Mouse (Mus musculus) heart, embryonic 10.5 days (tissue): ENCODE measurements around the gene Ddx46. TPM values are rescaled to one million over a fixed set of nuclear protein-coding genes. Genes with fewer than 3 reads are reported as not detected.
"Not testable (repeated sequence)": the region's sequence is repeated elsewhere in the genome, so short reads cannot be mapped to it uniquely, and the experiment has no call there.

Experiments used
- DNase-seq: peaks from one replicate; pipeline ENCODE4 v3.0.0-alpha.2; 2017; ENCODE audit warnings: low spot score
- H3K27ac ChIP-seq: fragments of 300-500 bp; sonication (generic); 2 replicates; pipeline ENCODE4 v1.5.1; 2016; ENCODE audit warnings: mild to moderate bottlenecking
- H3K27me3 ChIP-seq: fragments of 300-500 bp; sonication (generic); 2 replicates; pipeline ENCODE4 v1.6.1; 2016; ENCODE audit warnings: mild to moderate bottlenecking; ENCODE audit not compliant: poor library complexity, insufficient read depth, severe bottlenecking
- H3K36me3 ChIP-seq: fragments of 300-500 bp; sonication (generic); 2 replicates; pipeline ENCODE4 v1.6.1; 2016; ENCODE audit warnings: mild to moderate bottlenecking, moderate library complexity
- H3K4me1 ChIP-seq: fragments of 300-500 bp; sonication (generic); 2 replicates; pipeline ENCODE4 v1.6.1; 2016; ENCODE audit warnings: mild to moderate bottlenecking
- H3K4me3 ChIP-seq: fragments of 300-500 bp; sonication (generic); 2 replicates; pipeline ENCODE4 v1.5.1; 2016; ENCODE audit warnings: mild to moderate bottlenecking, moderate library complexity
- H3K9me3 ChIP-seq: fragments of 300-500 bp; sonication (generic); 2 replicates; pipeline ENCODE4 v1.6.1; 2016; ENCODE audit warnings: mild to moderate bottlenecking, moderate library complexity
- WGBS: fragments of 180-500 bp; shearing (Covaris S2); methylation state at CpG from one replicate; pipeline ENCODE4 v1.1.7; 2016; 5-methylcytosine and 5-hydroxymethylcytosine counted together
- polyA plus RNA-seq: library from polyadenylated mRNA; unstranded; fragments of >200 nt; fragmentation: Nextera tagmentation; extraction: Ambion mirVana; gene quantifications from 2 replicates; pipeline ENCODE4 v1.2.1, GENCODE M21; 2016

The Ddx46 gene
- polyA plus RNA-seq, 1 experiment from 2014 or later = 36.4 TPM

DNA sequence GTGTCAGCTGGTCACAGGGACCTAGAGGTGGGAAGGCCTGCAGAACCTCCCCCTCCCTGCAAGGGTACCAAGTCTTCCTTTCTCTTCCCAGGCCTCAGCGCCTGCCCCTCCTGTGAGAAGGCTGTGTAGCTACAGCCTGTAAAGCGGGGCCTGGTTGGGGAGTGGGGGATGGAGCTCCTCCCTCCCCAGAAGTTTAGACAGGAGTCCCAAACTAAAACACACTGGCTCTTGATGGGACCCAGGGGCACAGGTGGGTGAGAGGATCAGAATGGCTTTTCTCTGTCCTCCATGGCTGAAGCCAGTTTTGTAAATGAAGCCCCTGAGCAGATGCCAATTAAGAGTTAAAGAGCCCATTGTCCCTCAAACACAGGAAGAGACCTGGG, 27.2 kb upstream of the Ddx46 start:
- Histone ChIP-seq H3K4me3 (no peak overlapping the region), H3K27me3 (no peaks in the 10 kb centered on the region), H3K4me1 (no peaks in the 10 kb centered on the region), H3K36me3 (peaks cover 64% of the 10 kb centered on the region), H3K27ac (0 out of 2 replicates have a peak overlapping the region, but pooled peaks have one; percentile 11), H3K9me3 (no peaks in the 10 kb centered on the region)
- 91% methylated on average over 2 of the region's 2 CpGs for WGBS
- no peak for DNase-seq

DNA sequence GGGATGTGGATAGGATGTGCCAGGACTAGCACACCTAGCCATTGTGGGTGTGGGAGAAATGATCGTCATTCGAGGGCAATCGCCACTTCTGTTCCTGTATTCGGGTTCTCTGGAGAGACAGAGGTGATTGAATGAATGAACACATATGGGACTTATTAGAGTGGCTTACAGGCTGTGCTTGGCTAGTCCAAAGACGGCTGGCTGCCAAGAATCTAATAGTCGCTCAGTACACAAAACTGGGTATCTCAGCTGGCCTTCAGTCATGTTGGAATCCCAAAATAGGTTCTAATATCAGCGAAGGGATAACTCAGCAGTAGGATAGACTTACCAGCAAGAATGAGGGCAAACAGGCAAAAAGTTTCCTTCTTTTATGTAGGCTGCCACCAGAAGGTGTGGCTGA, 22.8 kb upstream of the Ddx46 start:
- peaks cover 40% of the 10 kb centered on the region for H3K36me3 ChIP-seq
- WGBS = 82% methylated on average over 7 of the region's 7 CpGs
- H3K4me1 ChIP-seq = no peaks in the 10 kb centered on the region
- H3K27me3 ChIP-seq = no peaks in the 10 kb centered on the region
- no peak overlapping the region for H3K4me3 ChIP-seq
- H3K9me3 ChIP-seq = no peaks in the 10 kb centered on the region
- DNase-seq = no peak
- no peak overlapping the region for H3K27ac ChIP-seq

DNA sequence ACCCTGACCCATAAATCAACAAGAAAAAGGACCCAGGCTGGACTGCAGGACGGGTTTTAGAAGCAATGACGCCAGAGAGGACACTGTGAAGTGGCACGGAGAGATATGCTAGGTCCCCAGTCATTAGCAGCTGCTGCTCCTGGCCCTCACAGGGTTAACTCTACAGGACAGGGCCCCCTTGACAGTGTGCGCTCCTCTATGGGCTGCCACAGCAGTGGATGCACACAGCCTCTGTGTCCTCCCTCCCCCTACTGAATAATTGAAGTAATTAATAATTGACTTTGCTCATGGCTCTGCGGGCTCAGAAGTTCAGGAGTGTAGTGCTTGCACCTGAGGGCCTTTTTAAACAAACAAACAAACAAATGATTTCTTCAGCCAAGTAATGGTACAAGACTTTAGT, 21.4 kb upstream of the Ddx46 start:
- H3K36me3 ChIP-seq = peaks cover 27% of the 10 kb centered on the region
- no peaks in the 10 kb centered on the region for H3K27me3 ChIP-seq
- WGBS = 41% methylated on average over 5 of the region's 5 CpGs
- no peak overlapping the region for H3K4me3 ChIP-seq
- H3K4me1 ChIP-seq = no peaks in the 10 kb centered on the region
- no peak overlapping the region for H3K27ac ChIP-seq
- DNase-seq = no peak
- H3K9me3 ChIP-seq = no peaks in the 10 kb centered on the region

DNA sequence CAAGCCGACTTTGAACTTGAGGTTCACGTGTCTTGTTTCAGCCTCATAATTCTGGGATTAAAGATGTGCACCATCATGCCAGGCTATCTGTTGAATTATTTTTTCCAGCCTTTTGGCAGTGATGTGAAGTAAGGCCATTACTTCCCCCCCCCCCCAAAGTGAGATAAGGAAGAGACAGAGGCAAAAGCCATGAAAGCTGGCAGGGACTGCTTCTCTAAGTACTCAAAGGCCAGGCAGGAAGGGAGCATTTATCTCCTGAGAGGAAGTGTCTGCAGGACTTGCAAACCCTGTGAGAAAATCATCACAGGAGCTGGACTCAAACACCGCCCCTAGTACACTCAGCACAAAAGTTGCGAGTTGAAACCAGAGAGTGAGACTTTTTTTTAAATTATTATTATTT, 15.5 kb upstream of the Ddx46 start:
- WGBS = 80% methylated on average over 4 of the region's 4 CpGs
- H3K4me1 ChIP-seq = peaks cover 6% of the 10 kb centered on the region
- DNase-seq = no peak
- no peak overlapping the region for H3K4me3 ChIP-seq
- H3K27ac ChIP-seq = no peak overlapping the region
- H3K27me3 ChIP-seq = no peaks in the 10 kb centered on the region
- H3K9me3 ChIP-seq = no peaks in the 10 kb centered on the region
- H3K36me3 ChIP-seq = no peaks in the 10 kb centered on the region

DNA sequence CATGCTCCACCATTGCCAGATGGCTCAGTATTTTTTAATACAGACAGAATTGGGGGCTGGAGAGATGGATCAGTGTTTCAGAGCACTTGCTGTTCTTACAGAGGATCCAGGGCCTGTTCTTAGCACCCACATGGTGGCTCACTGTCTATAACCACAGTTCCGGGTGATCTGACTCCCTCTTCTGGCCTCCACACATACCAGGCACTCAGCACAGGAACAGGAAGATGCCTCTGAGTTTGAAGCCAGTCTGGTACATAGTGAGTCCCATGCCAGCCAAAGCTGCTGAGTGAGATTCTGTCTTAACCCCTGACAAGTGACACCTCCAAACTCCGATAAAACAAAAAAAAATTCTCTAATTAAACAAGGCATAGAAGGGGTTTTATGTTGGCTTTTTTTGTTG, 14.6 kb upstream of the Ddx46 start:
- Histone ChIP-seq H3K4me3 (no peak overlapping the region), H3K27me3 (no peaks in the 10 kb centered on the region), H3K4me1 (peaks cover 11% of the 10 kb centered on the region), H3K9me3 (no peaks in the 10 kb centered on the region), H3K36me3 (peaks cover 7% of the 10 kb centered on the region; the same call in 1 of the 2 replicates), H3K27ac (no peak overlapping the region)
- 90% methylated on average over 2 of the region's 2 CpGs for WGBS
- DNase-seq = no peak

DNA sequence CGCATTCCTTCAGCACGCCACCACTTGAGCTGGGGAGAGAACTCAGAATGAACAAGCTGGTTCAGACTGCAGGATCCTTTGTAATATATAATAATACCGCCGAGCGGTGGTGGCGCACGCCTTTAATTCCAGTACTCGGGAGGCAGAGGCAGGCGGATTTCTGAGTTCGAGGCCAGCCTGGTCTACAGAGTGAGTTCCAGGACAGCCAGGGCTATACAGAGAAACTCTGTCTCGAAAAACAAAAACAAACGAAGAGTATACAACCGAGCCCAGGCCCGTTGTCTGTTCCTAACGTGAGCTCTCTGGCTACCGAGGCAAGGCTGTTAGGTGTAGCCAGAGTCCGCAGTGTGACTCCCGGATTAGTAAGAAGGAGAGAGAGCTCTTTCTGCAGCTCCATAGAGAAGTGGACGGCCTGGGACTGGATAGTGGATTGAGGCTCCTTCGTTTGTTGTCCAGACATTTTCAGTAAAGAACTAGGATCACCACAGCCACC, 12.6 kb upstream of the Ddx46 start:
- H3K27me3 ChIP-seq, H3K9me3 ChIP-seq, DNase-seq: not testable (repeated sequence)
- H3K4me1 ChIP-seq = peaks cover 11% of the 10 kb centered on the region
- H3K36me3 ChIP-seq = peaks cover 18% of the 10 kb centered on the region
- 26% methylated on average over 20 of the region's 20 CpGs for WGBS
- peak overlapping the region; percentile 88 for H3K4me3 ChIP-seq
- peak overlapping the region; percentile 94 for H3K27ac ChIP-seq

DNA sequence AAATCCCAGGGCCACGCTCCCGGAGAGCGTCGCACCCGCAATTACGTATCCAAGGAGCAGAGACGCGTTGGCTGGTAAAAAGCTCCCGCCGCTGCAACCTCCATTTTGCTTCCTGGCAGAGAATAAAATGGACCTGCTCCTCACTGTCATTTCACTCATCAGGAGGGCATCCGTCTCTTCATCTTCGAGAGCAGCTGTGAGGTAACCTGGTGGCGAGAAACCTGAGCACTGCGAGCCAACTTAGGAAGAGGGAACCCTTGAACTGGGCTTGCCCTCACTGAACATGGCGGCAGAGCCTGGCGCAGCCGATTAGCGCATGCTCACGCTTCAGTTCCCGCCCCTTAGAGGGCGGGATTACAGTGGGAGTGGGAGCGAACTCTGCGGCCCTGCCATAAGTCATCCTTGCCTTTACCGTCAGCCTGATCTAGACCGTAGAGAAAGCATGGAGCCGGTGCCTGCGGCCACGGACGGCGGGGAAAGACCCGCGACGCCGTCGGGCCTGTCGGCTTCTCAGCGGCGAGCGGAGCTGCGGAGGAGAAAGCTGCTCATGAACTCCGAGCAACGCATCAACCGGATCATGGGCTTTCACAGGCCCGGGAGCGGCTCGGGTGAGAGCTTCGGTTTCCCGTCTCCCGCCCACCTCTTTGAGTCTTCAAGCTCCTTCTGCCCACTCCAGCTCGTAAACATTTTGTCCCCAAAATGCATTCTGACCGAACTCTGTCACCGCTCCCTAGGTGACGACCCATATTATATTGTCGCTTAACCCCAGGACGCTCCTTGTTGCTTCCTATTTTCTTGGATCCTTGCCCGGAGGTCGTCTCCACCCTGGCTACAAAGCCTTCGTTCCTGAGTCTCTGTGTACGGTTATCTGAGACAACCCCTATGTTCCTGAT, 11.9 kb upstream of the Ddx46 start, which contains the start of gene Caml:
TSS of gene Caml (plus strand) at position 357 of the 893 bp plus-strand sequence.
- peak within 1 kb of the TSS; percentile 94 for H3K27ac ChIP-seq
- no peaks in the 10 kb centered on the region for H3K27me3 ChIP-seq
- peak; percentile 95 for DNase-seq
- H3K9me3 ChIP-seq = no peaks in the 10 kb centered on the region
- under 1% methylated on average over 59 of the region's 59 CpGs for WGBS
- peak within 1 kb of the TSS; percentile 88 for H3K4me3 ChIP-seq
- peaks cover 11% of the 10 kb centered on the region for H3K4me1 ChIP-seq
- peaks cover 22% of the 10 kb centered on the region for H3K36me3 ChIP-seq

DNA sequence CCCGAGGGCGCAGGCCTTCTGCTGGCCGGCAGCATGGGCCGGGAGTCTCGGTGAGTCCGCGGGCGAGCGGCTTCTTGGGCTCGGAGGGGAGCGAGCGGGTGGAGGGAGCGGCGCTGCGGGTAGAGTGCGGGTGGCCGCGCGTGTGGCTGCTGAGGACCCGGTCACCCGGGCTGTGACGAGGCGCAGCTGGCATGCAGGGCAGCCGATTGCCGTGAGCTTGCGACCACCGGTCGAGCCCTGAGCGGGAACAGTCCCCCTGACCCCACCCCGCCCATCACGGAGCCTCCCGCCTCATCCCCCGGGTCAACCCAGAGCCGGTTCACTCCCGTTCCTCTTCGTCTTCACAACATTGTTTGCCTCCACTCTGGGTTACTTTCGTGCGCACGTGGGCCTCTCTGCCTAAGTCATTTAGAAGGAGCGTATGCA, 332 bp downstream of the Ddx46 start:
- H3K36me3 ChIP-seq = peaks cover 51% of the 10 kb centered on the region
- H3K4me1 ChIP-seq = peaks cover 16% of the 10 kb centered on the region; the same call in 1 of the 2 replicates
- H3K9me3 ChIP-seq = no peaks in the 10 kb centered on the region
- DNase-seq = no peak
- no peaks in the 10 kb centered on the region for H3K27me3 ChIP-seq
- peak overlapping the region; percentile 87 for H3K4me3 ChIP-seq
- WGBS = under 1% methylated on average over 40 of the region's 40 CpGs
- peak overlapping the region; percentile 87 for H3K27ac ChIP-seq

DNA sequence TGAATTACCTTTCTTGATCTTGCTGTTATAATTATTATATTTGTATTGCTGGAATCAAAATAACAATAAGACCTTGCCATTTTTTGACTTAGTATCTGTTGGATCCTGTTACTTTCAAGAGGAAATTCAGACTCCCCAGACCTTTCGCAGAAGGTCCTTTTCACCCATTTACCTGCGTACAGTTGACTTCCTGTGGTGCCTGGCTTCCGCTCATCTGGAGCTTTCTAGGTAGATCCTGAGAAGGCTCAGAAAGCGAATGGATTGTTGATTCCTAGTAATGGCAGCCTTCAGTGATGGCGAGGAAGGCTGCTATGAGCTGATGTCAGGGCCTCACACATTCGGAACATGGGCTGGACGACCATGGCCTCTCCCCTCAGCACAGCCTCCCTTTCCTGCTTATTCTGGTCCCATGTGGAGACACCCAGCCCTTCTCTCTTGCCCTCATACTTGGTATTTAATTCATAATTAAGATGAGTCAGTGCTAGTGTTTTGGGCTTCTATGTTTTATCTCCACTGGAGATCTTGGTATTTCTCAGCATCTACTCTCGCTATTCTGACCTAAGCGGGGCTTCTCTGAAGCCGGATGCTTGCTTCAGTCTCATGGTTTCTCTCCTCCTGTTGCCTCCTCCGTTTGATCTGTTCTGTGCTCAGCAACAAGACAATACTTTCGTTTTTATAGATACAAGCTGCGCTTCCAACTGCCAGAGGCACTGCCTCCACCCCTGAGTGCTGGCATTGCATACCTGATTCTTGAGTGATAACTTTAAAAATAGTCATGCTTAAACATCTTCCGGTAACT, 1.6 kb downstream of the Ddx46 start:
- Histone ChIP-seq H3K4me1 (peaks cover 16% of the 10 kb centered on the region; the same call in 1 of the 2 replicates), H3K27ac (no peak overlapping the region), H3K9me3 (no peaks in the 10 kb centered on the region), H3K36me3 (peaks cover 50% of the 10 kb centered on the region), H3K4me3 (peak overlapping the region; percentile 87), H3K27me3 (no peaks in the 10 kb centered on the region)
- no peak for DNase-seq
- WGBS = 90% methylated on average over 14 of the region's 14 CpGs

DNA sequence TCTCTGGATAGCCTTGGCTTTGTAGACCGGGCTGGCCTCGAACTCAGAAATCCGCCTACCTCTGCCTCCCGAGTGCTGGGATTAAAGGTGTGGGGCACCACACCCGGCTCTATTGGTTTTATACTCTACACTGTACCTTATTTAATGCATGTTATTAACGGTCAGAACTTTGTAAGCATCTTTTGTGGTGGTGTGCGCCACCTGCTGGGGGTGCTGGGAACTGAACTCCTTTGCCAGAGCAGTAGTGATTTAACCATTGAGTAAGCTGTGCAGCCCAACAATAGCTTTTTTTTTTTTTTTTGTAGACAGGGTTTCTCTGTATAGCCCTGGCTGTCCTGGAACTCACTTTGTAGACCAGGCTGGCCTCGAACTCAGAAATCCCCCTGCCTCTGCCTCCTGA, 5.7 kb downstream of the Ddx46 start:
- not testable (repeated sequence) for H3K9me3 ChIP-seq, H3K27me3 ChIP-seq, H3K4me3 ChIP-seq, H3K27ac ChIP-seq
- Histone ChIP-seq H3K36me3 (peaks cover 59% of the 10 kb centered on the region), H3K4me1 (peaks cover 11% of the 10 kb centered on the region; the same call in 1 of the 2 replicates)
- 51% methylated on average over 8 of the region's 8 CpGs for WGBS
- DNase-seq = peak; percentile 84

DNA sequence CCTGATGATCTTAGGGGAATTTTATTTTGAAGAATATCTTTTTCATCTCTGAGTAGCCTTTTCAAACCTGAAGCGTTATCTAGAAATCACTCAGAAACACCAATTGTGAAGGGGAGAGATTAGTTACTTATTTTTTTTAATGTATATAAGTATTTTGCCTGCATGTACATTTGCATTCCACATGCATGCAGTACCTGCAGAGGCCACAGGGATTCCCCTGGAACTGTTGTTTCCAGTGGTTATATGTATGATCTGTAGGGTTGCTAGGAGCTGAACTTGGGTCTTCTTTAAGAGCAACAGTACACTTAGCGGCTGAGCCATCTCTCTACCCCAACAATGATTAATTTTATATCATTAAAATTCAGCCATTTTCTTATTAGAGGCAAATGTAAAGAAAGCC, 9.7 kb downstream of the Ddx46 start:
- Histone ChIP-seq H3K27ac (no peak overlapping the region), H3K4me3 (no peak overlapping the region), H3K9me3 (no peaks in the 10 kb centered on the region), H3K27me3 (no peaks in the 10 kb centered on the region), H3K36me3 (peaks cover 81% of the 10 kb centered on the region), H3K4me1 (no peaks in the 10 kb centered on the region)
- WGBS = 93% methylated on average over 2 of the region's 2 CpGs
- peak; percentile 81 for DNase-seq

DNA sequence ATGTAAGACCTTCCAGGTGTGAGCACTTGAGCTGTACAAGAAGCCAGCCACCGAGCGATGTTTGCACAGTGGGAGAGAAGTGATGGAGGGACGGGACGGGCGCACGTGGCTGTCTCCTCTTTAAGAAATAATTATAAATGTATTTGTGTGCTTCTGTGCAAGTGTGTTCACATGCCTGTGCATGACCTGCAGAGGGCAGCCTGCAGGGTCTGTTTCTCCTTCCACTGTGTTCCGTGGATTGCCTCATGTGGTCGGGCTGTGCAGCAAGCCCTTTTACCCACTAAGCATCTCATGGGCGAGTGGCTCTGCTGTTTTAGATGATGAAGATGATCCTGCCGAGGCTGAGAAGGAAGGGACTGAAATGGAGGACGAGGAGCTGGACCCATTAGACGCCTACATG, 15.3 kb downstream of the Ddx46 start:
- Histone ChIP-seq H3K36me3 (peaks cover 100% of the 10 kb centered on the region), H3K4me1 (no peaks in the 10 kb centered on the region)
- DNase-seq = no peak

DNA sequence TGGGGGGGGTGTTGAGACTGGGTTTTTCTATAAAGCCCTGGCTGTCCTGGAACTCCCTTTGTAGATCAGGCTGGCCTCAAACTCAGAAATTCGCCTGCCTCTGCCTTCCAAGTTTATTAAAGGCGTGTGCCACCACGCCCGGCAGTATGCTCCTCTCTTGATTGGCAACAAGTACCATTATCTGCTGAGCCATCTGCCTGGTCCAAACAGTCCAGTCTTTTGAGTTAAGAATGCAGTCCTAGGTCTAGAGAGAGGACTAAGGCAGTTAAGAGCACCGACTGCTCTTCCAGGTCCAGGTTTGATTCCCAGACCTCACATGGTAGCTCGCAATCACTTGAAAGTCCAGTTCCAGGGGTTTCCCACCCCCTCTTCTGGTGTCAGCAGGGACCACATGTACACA, 16.2 kb downstream of the Ddx46 start:
- 85% methylated on average over 6 of the region's 6 CpGs for WGBS
- no peaks in the 10 kb centered on the region for H3K9me3 ChIP-seq
- H3K27me3 ChIP-seq = no peaks in the 10 kb centered on the region
- peaks cover 100% of the 10 kb centered on the region for H3K36me3 ChIP-seq
- no peak overlapping the region for H3K27ac ChIP-seq
- H3K4me3 ChIP-seq = no peak overlapping the region
- H3K4me1 ChIP-seq = no peaks in the 10 kb centered on the region
- DNase-seq = no peak

More for the DNA sequence above, 15.3 kb downstream of the Ddx46 start:
- no peaks in the 10 kb centered on the region for H3K9me3 ChIP-seq
- 94% methylated on average over 12 of the region's 12 CpGs for WGBS
- H3K4me3 ChIP-seq = no peak overlapping the region
- no peak overlapping the region for H3K27ac ChIP-seq
- no peaks in the 10 kb centered on the region for H3K27me3 ChIP-seq
